22 mouse cellular contexts compared by ENCODE assay signal in genomic region chr1:36233218-36233617, GRCm38 (mm10).
"Had no signal": no experiment of that assay in that cellular context is flagged by ENCODE, and none has a peak within 500 bp of the region (broad histone marks: within the 10 kb centered on the region; RNA-seq: fewer than 3 reads in every experiment).

No protein-coding gene starts in this region.

- H3K4me1 ChIP-seq: hindbrain, embryonic 10.5 days; hindbrain, embryonic 12.5 days; intestine, embryonic 15.5 days; limb, embryonic 13.5 days; limb, embryonic 15.5 days had no signal

- H3K4me2 ChIP-seq: heart, embryonic 12.5 days; hindbrain, embryonic 12.5 days; hindbrain, embryonic 14.5 days; intestine, embryonic 15.5 days; limb, embryonic 13.5 days; limb, embryonic 15.5 days had no signal

- H3K27ac ChIP-seq: heart, embryonic 10.5 days; hindbrain, embryonic 10.5 days; hindbrain, embryonic 12.5 days; hindbrain, embryonic 14.5 days; intestine, embryonic 15.5 days; layer of hippocampus, adult 2 months; left cerebral cortex, adult 2 months; limb, embryonic 13.5 days; limb, embryonic 15.5 days had no signal

- ATAC-seq: hindbrain, embryonic 16.5 days; inflammation-experienced regulatory T-cells, adult 6 months; intestine, embryonic 15.5 days; intestine, postnatal 0 days had no signal

- H3K9ac ChIP-seq: heart, embryonic 12.5 days; hindbrain, embryonic 12.5 days; hindbrain, embryonic 14.5 days; intestine, embryonic 15.5 days; limb, embryonic 13.5 days; limb, embryonic 15.5 days had no signal

- H3K27me3 ChIP-seq: heart, embryonic 12.5 days; hindbrain, embryonic 12.5 days; intestine, embryonic 15.5 days; limb, embryonic 13.5 days; limb, embryonic 15.5 days had no signal

- DNase-seq: gastrocnemius, postnatal 14 days; gastrocnemius, postnatal 36 days; heart, postnatal 10 days; heart, postnatal 4 days; kidney, adult 18-20 months; kidney, adult 8-10 months; kidney, postnatal 10 days; kidney, postnatal 25 days; kidney, postnatal 4 days had no signal

- H3K4me3 ChIP-seq: heart, embryonic 10.5 days; heart, embryonic 12.5 days; hindbrain, embryonic 10.5 days; hindbrain, embryonic 12.5 days; intestine, embryonic 15.5 days; layer of hippocampus, adult 2 months; left cerebral cortex, adult 2 months; limb, embryonic 13.5 days; limb, embryonic 15.5 days had no signal

- H3K9me3 ChIP-seq: heart, embryonic 10.5 days; heart, embryonic 12.5 days; hindbrain, embryonic 10.5 days; hindbrain, embryonic 12.5 days; intestine, embryonic 15.5 days; limb, embryonic 13.5 days; limb, embryonic 15.5 days had no signal
